Mouse (Mus musculus) liver (tissue): Measurements from ENCODE around the gene Cenpq.

ENCODE experiments used
- DNase-seq: peaks from one replicate; pipeline ENCODE4 v3.0.0-alpha.2; 2020; ENCODE audit warnings: mixed read lengths

Gene Cenpq

DNA sequence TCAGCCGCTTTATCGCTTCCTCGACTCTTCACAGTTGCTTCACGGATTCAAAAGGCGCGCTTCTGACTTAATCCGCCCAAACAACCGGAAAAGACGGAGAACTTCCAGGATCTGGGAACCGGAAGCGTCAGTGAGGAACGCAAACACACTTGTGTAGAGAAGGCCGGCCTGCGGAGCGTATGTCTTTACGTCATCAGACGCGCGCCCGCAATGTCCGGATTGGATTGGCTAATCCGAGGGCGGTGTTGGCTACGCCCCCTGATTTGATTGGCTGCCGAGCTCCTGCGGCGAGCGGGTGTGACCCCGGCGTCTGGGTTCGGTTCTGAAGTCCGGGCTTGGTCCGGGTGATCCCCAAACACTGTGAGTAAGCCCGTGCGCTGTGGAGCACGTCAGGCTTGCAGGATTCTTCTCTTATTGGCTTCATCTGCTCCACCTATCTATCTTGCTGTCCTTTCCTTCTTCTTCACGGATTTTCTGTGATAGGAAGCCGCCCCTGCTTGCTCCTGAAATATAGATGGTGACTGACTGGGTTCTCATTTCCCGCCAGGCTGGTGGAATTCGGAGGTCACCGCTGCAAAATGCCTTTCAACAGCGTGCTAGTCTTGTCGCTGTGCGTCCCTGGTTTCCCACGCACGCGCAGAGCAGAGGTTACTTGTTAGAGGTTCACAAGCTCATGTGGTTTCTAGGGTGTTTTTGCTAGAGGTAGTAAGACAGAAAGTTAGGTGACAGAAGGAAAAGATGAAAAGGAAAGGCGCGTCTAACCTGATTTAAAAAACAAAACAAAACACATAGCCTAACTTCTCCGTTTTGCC is at the start of gene Cenpq, which contains the start of gene Mut:
Cenpq (minus strand) TSS at position 628 of the 812 bp plus-strand sequence.
Mut (plus strand) TSS at position 266 of the 812 bp plus-strand sequence.
- peak; percentile 97 for DNase-seq

DNA sequence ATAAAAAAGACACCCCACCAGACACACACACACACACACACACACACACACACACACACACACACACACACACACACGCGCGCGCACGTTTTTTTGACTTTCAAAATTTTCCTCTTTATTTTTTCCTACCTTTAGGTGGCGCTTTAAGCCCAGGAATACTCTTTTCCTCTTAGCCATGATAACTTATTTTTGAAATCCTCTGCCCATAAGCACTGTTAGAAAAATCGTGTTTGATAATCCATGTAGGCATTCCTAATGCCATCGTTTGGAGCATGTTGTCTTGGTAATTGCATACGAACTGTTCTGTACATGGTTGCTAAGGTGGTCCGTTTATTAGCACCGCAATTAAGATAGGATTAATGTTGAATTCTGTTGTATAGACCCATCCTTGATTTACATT is 43.1 kb upstream of the Cenpq start:
- DNase-seq: no peak

DNA sequence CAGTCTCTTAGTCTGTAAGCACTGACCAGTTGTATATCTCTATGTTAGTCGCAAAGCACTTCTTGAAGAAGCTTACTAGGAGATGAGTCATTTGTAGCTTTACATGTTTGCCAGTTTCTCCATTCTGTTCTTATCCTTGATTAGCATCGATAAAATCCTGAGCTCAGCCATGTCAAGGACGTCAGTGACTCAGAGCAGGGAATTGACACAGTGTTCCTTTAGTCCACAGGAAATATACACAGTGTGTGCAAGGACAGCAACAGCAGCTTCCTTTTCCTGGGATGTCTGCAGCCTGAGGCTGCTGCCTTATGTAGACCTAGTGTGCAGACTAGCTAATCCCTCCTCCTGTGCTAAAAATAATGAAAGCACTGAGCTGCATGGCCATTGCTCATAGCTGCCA is 13.7 kb upstream of the Cenpq start:
- DNase-seq: no peak

DNA sequence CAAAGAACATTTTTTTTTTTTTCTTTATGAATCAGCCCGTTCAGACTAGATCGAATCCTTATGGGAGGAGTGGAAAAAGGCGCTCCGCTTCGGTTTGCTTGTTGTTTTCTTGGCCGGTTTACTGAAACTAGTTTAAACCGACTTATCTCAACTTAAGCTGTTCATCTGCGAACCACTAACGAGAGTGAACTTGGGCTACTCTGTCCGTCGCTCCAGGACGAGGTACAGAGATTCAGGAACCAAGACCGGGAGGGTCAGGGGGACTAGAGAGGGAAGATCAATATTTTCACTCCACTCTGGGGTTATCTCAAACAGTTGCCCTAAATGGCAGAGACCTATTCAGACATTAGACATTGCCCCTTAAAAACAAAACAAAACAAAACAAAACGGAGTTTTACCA is 862 bp downstream of the Cenpq start:
- DNase-seq: peak; percentile 27

DNA sequence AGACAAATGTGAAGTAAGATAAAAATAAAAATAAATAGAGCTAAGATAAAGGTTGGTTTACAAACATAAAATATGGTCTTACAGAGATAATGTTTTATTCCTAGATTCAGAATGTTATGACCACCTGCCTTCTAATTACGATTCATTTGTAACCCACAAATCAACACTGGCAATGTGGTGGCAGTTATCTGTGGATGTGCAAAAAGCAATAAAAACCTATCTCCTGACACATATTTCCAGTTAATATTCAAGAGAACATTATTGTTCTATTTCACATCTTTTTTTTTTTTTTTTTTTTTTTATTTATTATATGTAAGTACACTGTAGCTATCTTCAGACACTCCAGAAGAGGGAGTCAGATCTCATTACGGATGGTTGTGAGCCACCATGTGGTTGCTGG is 19.3 kb downstream of the Cenpq start:
- DNase-seq: no peak

DNA sequence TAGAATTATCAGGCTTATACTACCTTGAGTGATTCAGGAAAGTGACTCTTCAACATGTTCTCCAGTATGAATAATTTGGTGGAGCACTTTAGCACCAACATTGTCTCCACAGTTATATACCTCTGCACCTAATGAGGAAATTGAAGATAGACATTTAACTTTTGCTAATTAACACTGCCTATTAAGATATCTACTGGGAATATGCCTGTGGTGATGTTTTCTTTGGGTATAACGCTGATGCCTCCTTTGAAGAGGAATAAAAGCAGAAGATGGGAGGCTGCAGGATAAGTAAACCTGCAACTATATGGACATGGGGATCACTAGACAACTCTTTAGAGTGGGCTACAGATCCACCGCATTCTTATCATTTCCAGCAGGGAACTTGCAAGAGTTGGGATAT is 20.6 kb downstream of the Cenpq start, which contains the start of gene Glyatl3:
Glyatl3 (minus strand) TSS at position 101 of the 400 bp plus-strand sequence.
- DNase-seq: no peak

DNA sequence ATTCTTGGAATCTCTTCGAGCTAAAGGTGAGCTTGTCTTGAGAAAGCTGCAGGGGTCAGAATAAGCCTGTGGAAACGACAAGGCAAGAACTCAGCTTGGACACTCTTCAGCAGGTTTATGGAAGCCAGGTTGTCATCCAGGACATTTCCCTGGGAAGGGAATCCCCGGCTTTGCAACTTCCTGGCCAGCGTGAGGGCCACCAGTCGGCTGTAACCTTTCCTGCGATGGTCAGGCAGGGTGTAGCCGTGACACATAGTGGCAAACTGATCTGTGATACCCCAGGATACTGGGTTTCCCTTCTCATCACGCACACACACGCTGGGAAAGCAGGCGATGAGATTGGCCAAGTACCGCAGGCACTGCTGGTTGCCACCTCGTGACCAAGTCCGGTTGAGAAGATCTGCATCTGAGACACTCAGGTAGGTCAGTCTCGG is 30.1 kb downstream of the Cenpq start:
- no peak for DNase-seq

DNA sequence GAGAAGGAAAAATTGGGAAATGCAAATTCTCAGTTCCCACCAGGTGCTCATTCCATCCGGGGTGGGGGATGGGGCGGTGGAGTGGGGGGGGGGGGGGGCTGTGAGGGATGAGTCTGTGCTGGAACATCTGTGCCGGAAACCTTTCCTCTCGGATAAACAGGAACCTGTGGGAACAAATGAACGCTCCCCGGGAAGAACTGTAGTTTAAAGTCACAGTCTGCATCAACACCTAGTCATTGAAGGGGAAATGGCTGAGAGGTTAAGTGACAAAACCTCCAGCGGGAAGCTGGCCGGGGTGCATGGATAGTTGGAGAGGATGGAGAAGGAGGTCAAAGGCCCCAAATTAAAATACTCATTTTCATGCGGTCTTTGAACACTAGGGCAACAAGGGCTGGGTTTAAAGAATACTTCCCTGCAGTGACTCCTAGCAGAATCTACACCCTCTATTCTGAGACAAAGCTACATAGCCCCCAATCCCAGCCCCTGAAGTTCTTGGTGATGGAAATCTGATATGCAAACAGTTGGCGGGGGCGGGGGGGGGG is 30.7 kb downstream of the Cenpq start:
- DNase-seq: no peak

DNA sequence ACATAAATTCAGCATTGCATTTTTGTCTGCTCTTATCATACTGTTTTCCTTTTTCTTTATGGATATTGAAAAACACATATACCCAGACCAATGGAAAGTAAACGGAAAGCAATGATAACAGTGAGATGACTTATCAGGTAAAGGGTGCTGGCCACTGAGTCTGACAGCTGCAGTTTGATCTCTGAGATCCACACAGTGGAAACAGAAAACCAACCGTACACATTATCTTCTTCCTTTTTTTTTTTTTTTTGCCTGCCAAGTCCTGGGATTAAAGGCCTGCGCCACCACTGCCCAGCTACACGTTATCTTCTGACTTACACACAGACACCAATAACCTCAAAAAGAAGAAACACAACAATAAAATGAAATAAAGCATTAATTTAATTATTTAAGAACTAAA is 31.5 kb downstream of the Cenpq start:
- DNase-seq: no peak

DNA sequence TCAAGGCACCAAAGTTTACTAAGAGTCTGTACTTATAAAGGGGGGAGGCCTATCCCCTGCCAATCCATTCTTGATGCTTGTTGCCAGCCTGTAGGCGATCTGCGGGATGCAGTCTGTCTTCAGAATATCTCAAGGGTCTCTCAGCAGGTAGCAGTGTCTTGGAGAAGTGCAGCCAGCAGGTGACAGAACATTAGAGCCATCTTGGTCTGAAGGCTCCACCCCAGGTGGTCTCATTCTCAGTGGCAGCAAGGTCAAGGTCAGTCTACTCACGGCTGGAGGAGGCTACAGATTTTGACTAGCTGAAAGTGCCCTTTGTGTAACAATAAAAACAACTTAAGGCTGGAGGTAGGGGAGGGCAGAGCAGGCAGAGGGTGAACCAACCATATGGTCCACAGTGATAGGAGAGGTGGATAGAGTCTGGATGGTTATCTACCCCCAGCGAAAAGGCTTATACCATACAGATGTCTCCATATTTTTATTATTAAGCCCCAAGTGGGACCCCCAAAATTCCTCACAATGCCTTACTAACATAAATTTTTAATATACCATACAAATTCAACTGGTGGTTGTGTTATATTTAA is 35.0 kb downstream of the Cenpq start:
- DNase-seq: peak; percentile 11

DNA sequence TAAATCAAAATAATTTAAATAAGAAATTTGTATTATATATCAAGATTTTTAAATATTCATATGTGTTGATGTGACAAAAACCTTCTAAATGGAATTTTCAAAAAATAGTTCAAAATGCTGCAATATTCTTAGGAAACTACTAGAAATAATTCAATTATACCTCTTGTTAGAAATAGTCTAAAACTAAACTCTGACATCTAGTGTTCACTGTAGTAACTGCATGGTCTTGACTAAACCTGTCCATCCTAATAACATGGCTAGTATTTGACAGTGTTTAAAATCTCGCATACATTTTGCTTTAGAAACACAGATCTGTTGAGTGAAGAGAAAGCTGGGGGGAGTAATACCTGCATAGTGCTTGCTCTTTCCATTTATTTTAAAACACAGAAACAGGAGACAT is 38.0 kb downstream of the Cenpq start:
- DNase-seq: no peak

DNA sequence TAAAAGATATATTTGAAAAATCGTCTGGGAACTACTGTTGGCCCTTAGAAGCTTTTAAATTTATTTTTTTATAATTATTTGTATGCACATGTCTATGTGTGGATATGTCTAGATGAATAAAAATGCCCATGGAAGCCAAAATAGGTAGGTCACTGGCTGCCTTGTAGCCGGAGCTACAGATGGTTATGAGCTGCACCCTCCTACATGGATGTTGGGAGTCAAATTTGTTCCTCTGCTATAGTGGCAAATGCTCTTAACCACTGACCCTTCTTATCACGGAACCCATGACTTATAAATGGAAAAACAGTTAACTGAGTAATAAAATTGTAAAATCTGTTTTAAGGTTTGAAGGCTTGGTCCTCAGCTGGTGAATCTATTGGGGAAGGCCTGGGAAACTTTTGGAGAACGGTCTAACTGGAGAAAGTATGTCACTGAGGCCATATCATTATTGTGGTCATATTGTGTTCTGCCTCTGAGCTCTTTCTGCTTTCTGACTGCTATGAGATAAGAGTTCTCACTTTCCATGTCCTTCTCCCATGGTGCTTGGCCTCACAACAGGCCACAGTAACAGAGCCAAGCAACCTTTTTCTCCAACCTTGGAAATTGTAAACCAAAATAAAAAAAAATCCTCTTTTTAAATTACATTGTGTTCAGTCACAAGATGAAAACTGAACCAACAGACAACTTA is 46.9 kb downstream of the Cenpq start:
- no peak for DNase-seq

DNA sequence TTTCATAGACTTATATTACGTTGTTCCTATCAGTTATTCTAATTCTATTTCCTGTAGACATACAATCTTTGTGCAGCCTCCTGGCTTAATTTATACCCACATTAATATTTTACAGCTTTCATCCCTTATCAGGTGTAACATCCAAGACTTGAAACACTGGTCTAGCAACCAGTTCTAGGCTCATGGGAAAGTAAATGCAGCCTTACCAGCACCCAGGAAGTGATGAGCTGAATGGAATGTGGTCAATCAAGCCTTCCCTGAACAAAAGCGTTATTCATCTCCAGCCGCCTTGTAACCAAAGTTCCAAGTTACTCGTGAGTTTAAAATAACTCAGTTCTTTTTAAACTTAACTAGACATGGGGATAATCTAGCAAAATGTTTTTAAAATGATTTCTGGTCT is 49.7 kb downstream of the Cenpq start:
- DNase-seq: no peak

DNA sequence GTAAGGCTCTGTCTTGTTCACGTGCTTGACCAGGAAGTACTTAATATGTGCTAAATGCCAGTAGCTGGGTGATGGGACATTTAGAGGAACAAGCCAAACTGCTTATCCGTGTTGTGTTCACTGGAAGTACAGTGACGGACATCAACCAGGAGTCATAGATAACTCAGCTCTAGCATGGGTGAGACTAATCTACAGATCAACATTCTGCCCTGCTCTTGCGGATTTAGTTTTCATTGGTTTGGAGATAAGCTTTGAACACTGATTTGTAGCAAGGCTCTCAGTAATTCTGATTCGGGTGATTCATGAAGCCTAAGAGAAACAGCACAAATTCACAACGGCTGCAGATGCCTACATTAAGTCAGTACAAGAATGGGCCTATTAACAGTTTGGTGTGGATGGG is 52.7 kb downstream of the Cenpq start:
- DNase-seq: no peak

DNA sequence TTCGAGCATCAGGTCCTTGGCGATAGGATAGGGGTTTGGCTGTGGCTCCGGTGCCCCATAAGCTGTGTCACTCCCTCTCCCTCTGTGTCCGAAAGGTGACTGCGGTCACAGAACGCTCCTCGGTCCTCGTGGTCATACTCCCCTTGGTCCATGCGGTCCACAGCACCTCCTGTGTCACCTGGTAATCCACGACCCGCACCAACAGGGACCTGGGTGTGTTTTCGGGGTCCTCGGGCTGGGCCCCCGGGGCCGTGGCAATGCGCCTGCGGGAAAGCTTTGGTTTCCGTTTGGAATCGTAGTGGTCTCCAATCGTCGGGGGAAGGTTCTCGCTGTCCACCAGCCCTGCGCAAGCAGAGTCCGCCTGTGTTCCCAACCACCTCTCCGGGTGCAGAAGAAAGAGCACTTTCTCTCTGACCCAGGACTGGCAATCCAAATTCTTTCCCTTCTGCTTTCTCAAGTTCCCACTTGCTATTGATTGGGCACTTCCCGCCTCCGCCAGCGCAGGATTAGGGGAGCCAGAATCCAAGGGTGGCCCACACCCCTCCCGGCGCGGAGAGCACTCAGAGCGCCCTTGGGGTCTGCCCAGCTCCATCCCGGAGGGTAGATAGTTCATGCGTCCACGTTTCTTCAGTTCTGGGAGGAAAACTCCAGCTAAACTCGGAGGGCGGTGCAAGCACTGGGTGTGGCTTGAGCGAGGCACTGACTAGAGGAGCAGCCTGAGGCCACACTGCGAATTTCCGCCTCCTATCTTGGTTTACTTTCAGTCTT is 54.7 kb downstream of the Cenpq start, which contains the start of gene 9130008F23Rik:
9130008F23Rik (minus strand) TSS at position 636 of the 768 bp plus-strand sequence.
- DNase-seq: peak; percentile 80

DNA sequence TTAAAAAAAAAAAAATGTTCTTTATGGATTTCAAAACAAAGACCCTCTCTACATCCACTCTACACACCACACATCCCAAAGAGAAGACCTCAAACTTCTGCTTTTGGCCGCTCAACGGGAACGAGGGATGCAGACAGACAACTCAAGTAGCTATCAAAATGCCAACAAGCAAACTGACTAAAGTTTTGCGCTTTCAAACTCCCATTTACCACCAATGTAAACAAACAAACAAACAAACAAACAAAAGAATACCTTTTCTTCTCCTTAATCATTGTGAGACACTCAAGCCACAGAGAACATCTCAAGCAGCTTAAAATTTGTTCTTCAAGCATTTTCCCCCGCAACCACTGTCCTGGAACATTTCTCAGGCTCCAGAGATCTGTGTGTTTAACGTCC is 55.3 kb downstream of the Cenpq start:
- no peak for DNase-seq

DNA sequence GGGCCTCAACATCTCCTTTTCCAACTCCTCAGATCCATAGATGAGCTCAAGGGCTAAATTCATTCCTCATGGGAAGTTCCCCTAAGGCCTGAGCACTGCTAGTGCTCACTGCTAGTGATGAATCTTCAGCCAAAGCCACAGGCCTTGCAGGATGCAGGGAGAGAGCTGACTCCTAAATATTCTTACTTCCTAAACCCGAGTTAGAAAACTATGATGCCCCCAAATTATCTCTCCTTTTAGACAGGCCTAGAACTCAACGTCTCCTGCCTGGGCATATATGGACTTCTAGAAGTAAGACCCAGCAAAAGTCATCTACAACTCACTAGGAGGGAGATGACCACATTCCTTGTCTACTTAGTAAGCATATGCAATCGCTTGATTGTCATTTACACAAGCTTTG is 57.1 kb downstream of the Cenpq start:
- no peak for DNase-seq

DNA sequence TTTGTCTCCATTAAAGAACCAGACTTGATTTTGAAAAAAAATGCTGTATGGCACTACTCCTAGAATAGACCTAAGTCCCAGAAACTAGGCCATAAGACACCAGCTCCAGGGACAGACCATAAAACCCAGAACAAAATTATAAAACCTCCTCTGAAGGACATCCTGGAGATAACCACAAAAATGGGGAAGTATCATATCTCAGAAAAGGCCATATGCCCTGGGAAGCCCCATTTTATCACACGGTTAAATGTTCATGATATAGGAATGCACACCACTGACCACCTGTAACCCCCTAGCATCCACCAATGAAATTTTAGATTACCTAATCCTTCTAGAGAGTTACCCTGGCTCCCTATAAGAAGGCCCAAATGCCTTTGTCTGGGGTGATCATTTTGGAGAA is 59.3 kb downstream of the Cenpq start:
- no peak for DNase-seq

DNA sequence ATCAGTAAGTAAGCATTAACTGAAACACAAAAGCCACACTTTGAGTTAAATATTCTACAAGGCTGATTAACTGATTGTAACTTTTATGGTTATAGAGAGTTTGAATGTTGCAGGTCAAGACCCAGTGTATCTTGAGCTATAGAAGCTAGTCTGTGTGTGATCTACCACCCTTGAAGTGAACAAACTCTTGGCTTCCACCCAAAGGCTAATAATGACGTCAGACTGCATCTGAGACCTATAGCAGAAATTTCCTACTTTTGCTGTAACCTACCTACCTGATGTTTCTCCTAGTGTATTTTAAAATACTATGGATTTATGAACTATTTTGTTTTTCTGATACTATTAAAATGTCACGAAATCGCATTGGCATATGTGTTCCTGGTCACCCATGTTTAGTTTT is 60.1 kb downstream of the Cenpq start:
- no peak for DNase-seq

DNA sequence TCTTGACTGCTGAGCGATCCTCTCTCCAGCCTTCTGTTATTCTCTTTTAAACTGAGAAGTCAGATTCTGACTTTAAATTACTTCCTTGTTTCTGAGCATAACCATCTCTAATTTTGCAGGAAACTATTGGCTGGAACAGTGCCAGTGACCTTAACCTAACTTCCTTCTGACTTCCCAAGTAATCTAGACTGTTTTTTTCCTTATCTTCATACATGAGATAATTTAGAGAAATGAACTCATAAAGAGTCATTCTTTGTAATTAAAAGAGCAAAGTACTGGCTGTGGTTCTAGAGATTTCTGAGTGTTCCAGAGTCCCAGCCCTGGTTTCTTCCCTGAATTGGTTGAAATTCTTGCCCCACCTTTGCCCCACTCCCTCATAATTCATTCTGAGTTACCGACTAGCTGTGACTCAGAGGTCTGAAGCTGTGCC is 61.2 kb downstream of the Cenpq start:
- DNase-seq: no peak
